Mouse (Mus musculus) neural tube, embryonic 14.5 days (tissue): ENCODE measurements around the gene Atg5. TPM values are rescaled to one million over a fixed set of nuclear protein-coding genes. Genes with fewer than 3 reads are reported as not detected.

ENCODE experiments used
- ATAC-seq: fragments of 200-750 bp; cut with Nextera tagmentation; 2 replicates; pipeline ENCODE4 v1.8.0; 2017; ENCODE audit warnings: low read depth, mild to moderate bottlenecking, moderate TSS enrichment, moderate library complexity
- H3K27ac ChIP-seq: fragments of 300-500 bp; sonication (generic); 2 replicates; pipeline ENCODE4 v1.5.1; 2014; ENCODE audit warnings: low read depth, mild to moderate bottlenecking, control low read depth, low read length, moderate library complexity, mixed read lengths
- H3K27me3 ChIP-seq: fragments of 300-500 bp; sonication (generic); 2 replicates; pipeline ENCODE4 v1.6.1; 2014; ENCODE audit warnings: low read length; ENCODE audit not compliant: control insufficient read depth, insufficient read depth
- H3K36me3 ChIP-seq: fragments of 300-500 bp; sonication (generic); 2 replicates; pipeline ENCODE4 v1.6.1; 2014; ENCODE audit warnings: low read length, mixed read lengths; ENCODE audit not compliant: control insufficient read depth, insufficient read depth
- H3K4me1 ChIP-seq: fragments of 300-500 bp; sonication (generic); 2 replicates; pipeline ENCODE4 v1.6.1; 2014; ENCODE audit warnings: low read length; ENCODE audit not compliant: control insufficient read depth, insufficient read depth
- H3K4me2 ChIP-seq: fragments of 300-500 bp; sonication (generic); 2 replicates; pipeline ENCODE4 v1.6.1; 2014; ENCODE audit warnings: mild to moderate bottlenecking, low read depth, low read length, control low read depth
- H3K4me3 ChIP-seq: fragments of 300-500 bp; sonication (generic); 2 replicates; pipeline ENCODE4 v1.5.1; 2014; ENCODE audit warnings: low read depth, low read length, control low read depth, mixed read lengths
- H3K9ac ChIP-seq: fragments of 300-500 bp; sonication (generic); replicated peaks from 2 replicates; pipeline ENCODE4 v1.6.1; 2014; ENCODE audit warnings: low read depth, mild to moderate bottlenecking, control low read depth, low read length, mixed read lengths
- H3K9me3 ChIP-seq: fragments of 300-500 bp; sonication (generic); 2 replicates; pipeline ENCODE4 v1.6.1; 2016; ENCODE audit warnings: low read length; ENCODE audit not compliant: control insufficient read depth
- WGBS: fragments of 180-500 bp; shearing (Covaris S2); extraction: QIAGEN DNeasy Blood & Tissue Kit; methylation state at CpG from one replicate; pipeline ENCODE4 v1.1.7; 2014; 5-methylcytosine and 5-hydroxymethylcytosine counted together
- polyA plus RNA-seq: library from polyadenylated mRNA; unstranded; fragments of >200 nt; fragmentation: Nextera tagmentation; extraction: Ambion mirVana; gene quantifications from 2 replicates; pipeline ENCODE4 v1.2.1, GENCODE M21; 2014

Gene Atg5
- polyA plus RNA-seq, 1 experiment from 2014 or later = 48.7 TPM

DNA sequence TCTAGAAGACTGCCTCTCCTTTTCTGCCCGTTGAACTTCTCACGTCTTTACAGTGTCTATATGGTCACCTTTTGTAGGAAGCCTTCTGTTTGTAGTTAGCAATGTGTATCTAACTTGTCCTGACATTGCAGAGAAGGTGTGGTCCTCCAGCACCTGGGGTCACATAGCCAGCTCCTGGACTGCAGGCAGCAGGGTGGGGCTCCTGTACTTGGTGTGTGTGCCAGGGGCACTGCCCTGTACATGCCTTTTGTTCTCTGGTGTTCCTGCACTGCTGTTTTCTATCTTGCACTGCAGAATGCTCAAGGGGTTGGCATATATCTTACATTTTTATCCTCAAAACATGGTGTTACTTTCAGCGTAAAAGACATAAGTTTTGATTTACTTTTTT is 36.2 kb downstream of the Atg5 start:
- Histone ChIP-seq H3K4me2 (no peak overlapping the region), H3K36me3 (0 out of 2 replicates have a peak, but pooled peaks cover 3% of the 10 kb centered on the region), H3K27ac (no peak overlapping the region), H3K4me3 (no peak overlapping the region), H3K4me1 (no peaks in the 10 kb centered on the region), H3K9me3 (no peaks in the 10 kb centered on the region), H3K9ac (no peak overlapping the region), H3K27me3 (no peaks in the 10 kb centered on the region)
- WGBS = 93% methylated on average over 3 of the region's 3 CpGs
- ATAC-seq = no peak

DNA sequence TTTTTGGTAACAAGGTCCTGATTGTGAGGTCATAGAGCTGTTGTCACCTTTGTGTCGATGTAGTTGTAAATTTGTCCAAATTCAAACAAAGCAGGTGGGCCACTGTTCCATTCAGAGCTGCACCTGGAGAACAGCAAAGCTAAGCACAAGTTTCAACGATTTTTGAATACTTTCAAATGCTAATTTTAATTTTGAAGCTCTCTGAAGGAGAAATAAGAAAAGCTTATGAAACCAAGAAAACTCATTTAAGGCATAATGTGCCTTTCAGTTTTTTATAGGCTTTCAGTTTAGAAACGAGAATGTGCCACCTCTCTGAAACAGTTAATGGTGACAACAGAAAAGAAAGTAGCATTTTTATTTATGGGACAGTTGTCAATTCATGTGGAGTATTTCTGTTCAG is 36.7 kb downstream of the Atg5 start:
- Histone ChIP-seq H3K36me3 (0 out of 2 replicates have a peak, but pooled peaks cover 3% of the 10 kb centered on the region), H3K9ac (no peak overlapping the region), H3K4me2 (no peak overlapping the region), H3K27ac (no peak overlapping the region), H3K27me3 (no peaks in the 10 kb centered on the region), H3K4me1 (no peaks in the 10 kb centered on the region), H3K4me3 (no peak overlapping the region), H3K9me3 (no peaks in the 10 kb centered on the region)
- ATAC-seq = no peak
- 78% methylated on average over 3 of the region's 3 CpGs for WGBS

DNA sequence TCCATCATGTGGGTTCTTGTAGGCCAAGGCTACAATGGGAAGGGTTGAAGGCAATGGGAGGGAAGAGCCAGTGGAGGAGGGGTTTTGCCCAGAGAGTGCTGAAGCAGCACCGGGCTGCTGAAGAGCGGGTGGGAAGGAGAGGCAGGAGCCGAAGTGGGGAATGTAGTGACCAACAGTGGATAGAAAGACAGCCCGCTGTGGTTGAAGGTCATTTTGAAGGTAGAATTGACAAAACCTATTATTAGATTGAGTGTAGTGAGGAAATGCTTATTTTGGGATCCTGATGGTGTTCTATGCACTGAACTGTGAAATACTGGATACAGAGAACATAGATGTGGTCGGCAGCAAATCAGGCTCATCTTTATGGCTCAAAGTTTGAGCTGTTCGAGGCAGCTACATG is 38.1 kb downstream of the Atg5 start:
- H3K4me1 ChIP-seq = no peaks in the 10 kb centered on the region
- H3K4me2 ChIP-seq = no peak overlapping the region
- H3K4me3 ChIP-seq = no peak overlapping the region
- H3K27me3 ChIP-seq = no peaks in the 10 kb centered on the region
- no peak overlapping the region for H3K27ac ChIP-seq
- no peak overlapping the region for H3K9ac ChIP-seq
- 97% methylated on average over 6 of the region's 6 CpGs for WGBS
- no peak for ATAC-seq
- H3K36me3 ChIP-seq = 0 out of 2 replicates have a peak, but pooled peaks cover 3% of the 10 kb centered on the region
- H3K9me3 ChIP-seq = no peaks in the 10 kb centered on the region

DNA sequence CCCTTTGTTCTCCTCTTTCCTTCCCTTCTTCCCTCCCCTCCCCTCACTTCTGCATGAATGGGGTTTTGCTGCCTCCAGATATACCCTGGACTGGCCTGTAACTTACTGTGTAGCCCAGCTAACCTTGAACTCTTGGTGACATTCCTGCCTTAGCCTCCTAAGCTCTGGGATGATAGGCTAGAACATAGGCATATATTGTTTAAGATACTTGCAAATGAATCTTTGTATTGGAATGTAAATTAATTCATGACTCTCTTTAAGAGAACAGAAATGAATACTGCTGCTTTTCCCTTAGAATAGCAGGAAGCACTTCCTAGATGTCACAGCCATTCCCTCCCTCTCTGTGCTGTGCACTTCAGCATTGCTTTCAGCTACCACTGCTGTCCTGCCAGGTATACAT is 40.1 kb downstream of the Atg5 start:
- Histone ChIP-seq H3K9ac (no peak overlapping the region), H3K4me3 (no peak overlapping the region), H3K27me3 (no peaks in the 10 kb centered on the region), H3K4me2 (no peak overlapping the region), H3K27ac (no peak overlapping the region), H3K9me3 (no peaks in the 10 kb centered on the region), H3K36me3 (0 out of 2 replicates have a peak, but pooled peaks cover 3% of the 10 kb centered on the region), H3K4me1 (no peaks in the 10 kb centered on the region)
- ATAC-seq = no peak

DNA sequence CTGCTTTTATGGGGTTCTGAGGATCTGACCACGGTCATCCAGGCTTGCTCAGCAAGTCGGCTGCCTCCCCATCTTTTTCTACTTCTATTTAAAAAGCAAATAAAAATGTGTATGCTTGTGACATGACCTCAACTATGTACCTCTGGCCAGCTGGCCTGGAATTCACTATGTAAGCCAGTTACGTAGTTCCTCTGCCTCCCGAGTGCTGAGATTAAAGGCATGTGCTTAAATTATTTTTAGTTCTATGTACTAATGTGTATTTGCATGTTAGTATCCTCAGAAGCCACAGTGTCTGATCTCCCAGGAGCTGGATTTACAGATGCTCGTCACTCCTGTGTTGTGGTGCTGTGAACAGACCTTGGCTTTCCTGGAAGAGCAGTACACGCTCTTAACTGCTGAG is 41.1 kb downstream of the Atg5 start:
- Histone ChIP-seq H3K4me3 (no peak overlapping the region), H3K4me2 (no peak overlapping the region), H3K27me3 (no peaks in the 10 kb centered on the region), H3K4me1 (no peaks in the 10 kb centered on the region), H3K9ac (no peak overlapping the region), H3K9me3 (no peaks in the 10 kb centered on the region), H3K27ac (no peak overlapping the region), H3K36me3 (0 out of 2 replicates have a peak, but pooled peaks cover 3% of the 10 kb centered on the region)
- 91% methylated on average over 6 of the region's 6 CpGs for WGBS
- ATAC-seq = no peak

DNA sequence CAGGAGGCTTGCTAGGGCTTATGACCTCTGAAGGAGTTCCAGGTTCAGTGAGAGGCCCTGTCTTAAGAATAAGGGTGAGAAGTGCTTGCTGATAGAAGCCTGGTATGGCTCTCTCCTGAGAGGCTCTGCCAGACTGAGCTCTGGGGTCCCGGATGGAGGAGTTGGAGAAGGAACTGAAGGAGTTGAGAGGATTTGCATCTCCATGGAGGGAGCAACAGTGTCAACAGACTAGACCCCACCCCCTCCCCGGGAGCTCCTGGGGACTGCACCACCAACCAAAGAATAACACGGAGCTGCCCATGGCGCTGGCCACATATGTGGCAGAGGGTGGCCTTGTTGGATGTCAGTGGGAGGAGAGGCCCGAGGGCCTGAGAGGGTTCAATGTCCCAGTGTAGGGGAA is 47.1 kb downstream of the Atg5 start:
- Histone ChIP-seq H3K4me1 (no peaks in the 10 kb centered on the region), H3K27ac (no peak overlapping the region), H3K9me3 (no peaks in the 10 kb centered on the region), H3K4me3 (no peak overlapping the region), H3K36me3 (no peaks in the 10 kb centered on the region), H3K9ac (no peak overlapping the region), H3K27me3 (no peaks in the 10 kb centered on the region), H3K4me2 (no peak overlapping the region)
- ATAC-seq = no peak
- WGBS = 30% methylated on average over 5 of the region's 5 CpGs

DNA sequence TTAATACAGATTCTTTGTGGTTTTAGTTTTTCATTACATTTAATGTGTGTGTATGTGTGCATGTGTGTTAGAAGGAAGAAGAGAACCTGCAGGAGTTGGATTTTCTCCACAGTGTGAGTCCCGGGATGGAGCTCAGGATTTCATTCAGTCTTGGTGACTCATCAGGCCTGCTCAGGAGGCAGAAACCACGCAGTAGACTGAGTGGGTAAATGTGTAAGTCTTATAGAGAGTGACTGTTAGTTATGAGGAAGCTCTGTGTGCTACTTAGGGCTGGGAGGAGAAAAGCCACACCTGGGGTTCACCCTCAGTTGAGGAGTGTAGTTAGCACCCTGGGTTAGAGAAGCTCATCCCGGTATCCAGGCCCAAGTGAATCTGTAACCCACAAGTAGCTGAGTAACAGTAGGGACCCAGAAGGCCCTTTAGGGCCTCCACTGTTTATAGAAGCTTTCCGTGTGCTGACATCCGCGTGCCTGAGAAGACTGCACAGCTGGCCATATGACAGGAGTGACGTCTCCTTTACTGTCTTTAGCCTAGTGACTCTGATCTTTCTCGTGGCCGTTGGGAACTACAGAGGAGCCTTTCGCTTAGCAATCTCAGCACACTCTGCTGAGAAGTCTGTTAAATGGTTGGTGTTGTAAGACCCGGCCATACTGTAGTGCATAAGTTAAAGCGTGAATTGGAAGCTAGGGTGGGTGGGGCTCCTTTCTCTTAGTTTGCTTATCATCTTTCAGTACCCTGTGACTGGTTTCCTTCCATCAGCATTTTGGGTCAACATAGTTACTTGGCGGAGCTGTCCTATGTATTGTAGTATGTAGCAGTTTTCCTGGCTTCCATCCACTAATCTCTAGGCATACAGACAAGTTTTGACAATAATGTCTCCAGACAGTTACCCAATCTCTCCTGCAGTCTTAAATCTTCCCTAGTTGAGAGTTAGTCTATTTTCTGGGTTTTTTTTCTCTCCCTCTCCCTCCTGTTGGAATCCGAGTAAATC is 48.4 kb downstream of the Atg5 start:
- WGBS = 85% methylated on average over 14 of the region's 14 CpGs
- no peak overlapping the region for H3K4me2 ChIP-seq
- ATAC-seq = no peak
- no peaks in the 10 kb centered on the region for H3K36me3 ChIP-seq
- no peak overlapping the region for H3K4me3 ChIP-seq
- H3K9ac ChIP-seq = no peak overlapping the region
- H3K27me3 ChIP-seq = no peaks in the 10 kb centered on the region
- H3K9me3 ChIP-seq = no peaks in the 10 kb centered on the region
- no peak overlapping the region for H3K27ac ChIP-seq
- H3K4me1 ChIP-seq = no peaks in the 10 kb centered on the region

DNA sequence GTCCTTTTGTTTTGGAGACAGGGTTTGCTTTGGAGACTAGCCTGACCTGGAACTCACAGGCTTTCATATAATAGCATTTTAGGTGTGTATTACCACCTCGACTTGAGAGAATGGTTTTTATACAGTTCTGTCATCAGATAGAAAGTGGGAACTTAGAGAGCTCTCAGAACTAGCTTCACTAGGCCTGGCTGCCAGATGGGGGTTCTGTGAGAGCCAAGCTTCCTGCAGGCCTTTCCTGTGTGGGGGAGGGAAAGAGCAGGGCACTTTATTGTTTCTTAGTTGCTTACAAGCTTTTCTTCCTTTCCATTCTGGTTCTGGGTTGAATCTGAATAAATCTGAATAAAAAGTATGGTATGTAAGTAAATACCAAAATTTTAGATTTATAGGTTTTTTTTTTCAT is 54.0 kb downstream of the Atg5 start:
- Histone ChIP-seq H3K9me3 (no peaks in the 10 kb centered on the region), H3K4me1 (no peaks in the 10 kb centered on the region), H3K36me3 (no peaks in the 10 kb centered on the region), H3K9ac (no peak overlapping the region), H3K4me3 (no peak overlapping the region), H3K27ac (no peak overlapping the region), H3K27me3 (no peaks in the 10 kb centered on the region), H3K4me2 (no peak overlapping the region)
- 77% methylated on average over 1 of the region's 1 CpGs for WGBS
- no peak for ATAC-seq

DNA sequence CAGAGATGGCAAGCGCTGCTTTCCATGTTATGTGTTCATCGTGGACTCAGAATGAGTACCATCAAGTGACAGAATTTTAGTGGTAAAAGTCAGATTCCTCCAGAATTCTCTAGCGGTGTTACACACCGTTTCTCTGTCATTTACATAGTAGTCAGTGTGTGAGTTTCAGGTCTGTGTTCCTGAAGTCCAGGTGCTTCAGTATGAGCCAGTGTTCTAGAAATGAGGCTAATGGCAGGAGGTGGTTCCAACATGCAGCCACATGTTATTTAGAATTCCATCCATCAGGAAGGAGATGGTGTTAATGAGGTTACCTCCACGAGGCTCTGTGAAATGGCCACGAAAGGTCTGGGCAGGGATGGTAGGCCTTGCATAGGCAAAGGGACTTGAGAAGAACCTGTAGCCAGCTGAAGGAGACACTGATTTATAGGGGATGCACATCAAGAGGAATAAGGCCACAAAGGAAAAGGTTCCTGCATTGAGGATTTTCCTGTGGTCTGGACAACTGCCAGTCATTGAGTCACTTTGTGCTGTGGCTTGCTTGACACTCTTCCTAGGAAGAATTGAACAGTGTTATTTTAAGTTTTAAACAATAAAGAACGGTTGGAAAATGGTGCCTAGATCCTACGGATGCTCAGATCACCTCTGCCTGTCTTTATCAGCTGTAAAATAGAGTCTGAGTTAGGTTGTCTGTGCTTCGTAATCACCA is 55.1 kb downstream of the Atg5 start:
- no peak for ATAC-seq
- Histone ChIP-seq H3K4me3 (no peak overlapping the region), H3K27ac (no peak overlapping the region), H3K4me1 (no peaks in the 10 kb centered on the region), H3K9ac (no peak overlapping the region), H3K4me2 (no peak overlapping the region), H3K36me3 (no peaks in the 10 kb centered on the region), H3K9me3 (no peaks in the 10 kb centered on the region), H3K27me3 (no peaks in the 10 kb centered on the region)
- WGBS = 88% methylated on average over 9 of the region's 9 CpGs
